Mouse (Mus musculus) hindbrain, embryonic 15.5 days (tissue): ENCODE measurements at regions not wholly inside any gene's neighbourhood (a gene's known extent, or its start where the extent isn't known, plus 50 kb on each side); places are given as distances from the start of the nearest gene placed in this dataset.

Experiments used
- ATAC-seq: fragments of 200-750 bp; cut with Nextera tagmentation; 2 replicates; pipeline ENCODE4 v1.8.0; 2017; ENCODE audit warnings: low read depth, moderate number of reproducible peaks, moderate TSS enrichment; ENCODE audit not compliant: low FRiP score
- H3K27ac ChIP-seq: fragments of 300-500 bp; sonication (generic); replicated peaks from 2 replicates; pipeline ENCODE4 v1.5.1; 2015; ENCODE audit warnings: mild to moderate bottlenecking, inconsistent platforms
- H3K27me3 ChIP-seq: fragments of 300-500 bp; sonication (generic); 2 replicates; pipeline ENCODE4 v1.6.1; 2015; ENCODE audit warnings: control low read depth, inconsistent platforms
- H3K36me3 ChIP-seq: fragments of 300-500 bp; sonication (generic); 2 replicates; pipeline ENCODE4 v1.6.1; 2015; ENCODE audit warnings: control low read depth, inconsistent platforms
- H3K4me1 ChIP-seq: fragments of 300-500 bp; sonication (generic); replicated peaks from 2 replicates; pipeline ENCODE4 v1.6.1; 2015; ENCODE audit warnings: control low read depth, inconsistent platforms
- H3K4me2 ChIP-seq: fragments of 300-500 bp; sonication (generic); 2 replicates; pipeline ENCODE4 v1.6.1; 2015; ENCODE audit warnings: moderate library complexity, mild to moderate bottlenecking, inconsistent platforms
- H3K4me3 ChIP-seq: fragments of 300-500 bp; sonication (generic); 2 replicates; pipeline ENCODE4 v1.5.1; 2015; ENCODE audit warnings: mild to moderate bottlenecking, inconsistent platforms
- H3K9ac ChIP-seq: fragments of 300-500 bp; sonication (generic); 2 replicates; pipeline ENCODE4 v1.6.1; 2015; ENCODE audit warnings: inconsistent platforms
- H3K9me3 ChIP-seq: fragments of 300-500 bp; sonication (generic); 2 replicates; pipeline ENCODE4 v1.6.1; 2016; ENCODE audit warnings: control low read depth, inconsistent platforms
- WGBS: fragments of 180-500 bp; shearing (Covaris S2); methylation state at CpG from one replicate; pipeline ENCODE4 v1.1.7; 2015; 5-methylcytosine and 5-hydroxymethylcytosine counted together

GRCm38 (mm10) chr3:70483066-70483743 lies 475.8 kb downstream of the Otol1 start:
- H3K9me3 ChIP-seq = no peaks in the 10 kb centered on the region
- no peaks in the 10 kb centered on the region for H3K27me3 ChIP-seq
- peak overlapping the region; percentile 33 for H3K4me2 ChIP-seq

GRCm38 (mm10) chr3:70496431-70496830 lies 489.0 kb downstream of the Otol1 start:
- H3K9ac ChIP-seq = no peak overlapping the region
- H3K4me3 ChIP-seq = no peak overlapping the region
- H3K36me3 ChIP-seq = no peaks in the 10 kb centered on the region
- no peak for ATAC-seq
- no peaks in the 10 kb centered on the region for H3K9me3 ChIP-seq
- H3K27me3 ChIP-seq = no peaks in the 10 kb centered on the region
- H3K4me1 ChIP-seq = peaks cover 6% of the 10 kb centered on the region; the same call in 1 of the 2 replicates
- no peak overlapping the region for H3K4me2 ChIP-seq
- no peak overlapping the region for H3K27ac ChIP-seq

More at GRCm38 (mm10) chr3:70483066-70483743, 475.8 kb downstream of the Otol1 start:
- Histone ChIP-seq H3K4me1 (peaks cover 12% of the 10 kb centered on the region), H3K27ac (peak overlapping the region; percentile 52), H3K9ac (no peak overlapping the region), H3K4me3 (no peak overlapping the region), H3K36me3 (no peaks in the 10 kb centered on the region)
- WGBS = 35% methylated on average over 5 of the region's 5 CpGs
- ATAC-seq = peak; percentile 49; the same call in 1 of the 2 replicates

- Histone ChIP-seq H3K27ac (no peak overlapping the region), H3K36me3 (no peaks in the 10 kb centered on the region), H3K4me2 (no peak overlapping the region), H3K27me3 (no peaks in the 10 kb centered on the region), H3K4me3 (no peak overlapping the region), H3K9me3 (no peaks in the 10 kb centered on the region), H3K4me1 (peaks cover 6% of the 10 kb centered on the region; the same call in 1 of the 2 replicates), H3K9ac (no peak overlapping the region)
- WGBS = 81% methylated on average over 5 of the region's 5 CpGs
- no peak for ATAC-seq
These were observed 492.9 kb downstream of the Otol1 start for GRCm38 (mm10) chr3:70500245-70500858.

- no peaks in the 10 kb centered on the region for H3K27me3 ChIP-seq
- H3K36me3 ChIP-seq = no peaks in the 10 kb centered on the region
- H3K4me2 ChIP-seq = no peak overlapping the region
- no peak overlapping the region for H3K4me3 ChIP-seq
- 47% methylated on average over 9 of the region's 9 CpGs for WGBS
- peaks cover 6% of the 10 kb centered on the region; the same call in 1 of the 2 replicates for H3K4me1 ChIP-seq
- no peak overlapping the region for H3K9ac ChIP-seq
- H3K9me3 ChIP-seq = no peaks in the 10 kb centered on the region
- no peak for ATAC-seq
- peak overlapping the region; percentile 50; the same call in 1 of the 2 replicates for H3K27ac ChIP-seq
These were observed 493.9 kb downstream of the Otol1 start for GRCm38 (mm10) chr3:70500991-70501961.

- Histone ChIP-seq H3K9me3 (no peaks in the 10 kb centered on the region), H3K27ac (no peak overlapping the region), H3K4me2 (no peak overlapping the region), H3K9ac (no peak overlapping the region), H3K4me1 (no peaks in the 10 kb centered on the region), H3K4me3 (no peak overlapping the region), H3K27me3 (no peaks in the 10 kb centered on the region), H3K36me3 (no peaks in the 10 kb centered on the region)
- no peak for ATAC-seq
- 94% methylated on average over 2 of the region's 2 CpGs for WGBS
These were observed 526.3 kb downstream of the Otol1 start for GRCm38 (mm10) chr3:70533593-70534321.

GRCm38 (mm10) chr3:70535084-70535483 lies 527.7 kb downstream of the Otol1 start:
- Histone ChIP-seq H3K4me2 (no peak overlapping the region), H3K9ac (no peak overlapping the region), H3K36me3 (no peaks in the 10 kb centered on the region), H3K4me3 (no peak overlapping the region), H3K9me3 (no peaks in the 10 kb centered on the region), H3K27ac (no peak overlapping the region), H3K27me3 (no peaks in the 10 kb centered on the region), H3K4me1 (no peaks in the 10 kb centered on the region)
- no peak for ATAC-seq
- 84% methylated on average over 2 of the region's 2 CpGs for WGBS

GRCm38 (mm10) chr3:70543911-70544310 lies 536.5 kb downstream of the Otol1 start:
- no peak overlapping the region for H3K4me2 ChIP-seq
- H3K4me1 ChIP-seq = no peaks in the 10 kb centered on the region
- H3K9me3 ChIP-seq = no peaks in the 10 kb centered on the region
- 74% methylated on average over 1 of the region's 1 CpGs for WGBS
- H3K9ac ChIP-seq = no peak overlapping the region
- ATAC-seq = no peak
- no peaks in the 10 kb centered on the region for H3K36me3 ChIP-seq
- no peak overlapping the region for H3K4me3 ChIP-seq
- no peak overlapping the region for H3K27ac ChIP-seq
- no peaks in the 10 kb centered on the region for H3K27me3 ChIP-seq

- H3K27me3 ChIP-seq = no peaks in the 10 kb centered on the region
- no peaks in the 10 kb centered on the region for H3K9me3 ChIP-seq
- no peak overlapping the region for H3K9ac ChIP-seq
- no peak overlapping the region for H3K27ac ChIP-seq
- H3K4me2 ChIP-seq = no peak overlapping the region
- WGBS = 84% methylated on average over 4 of the region's 4 CpGs
- no peaks in the 10 kb centered on the region for H3K36me3 ChIP-seq
- no peak for ATAC-seq
- H3K4me1 ChIP-seq = no peaks in the 10 kb centered on the region
- no peak overlapping the region for H3K4me3 ChIP-seq
These were observed 550.4 kb downstream of the Otol1 start for GRCm38 (mm10) chr3:70557821-70558220.

GRCm38 (mm10) chr3:70566140-70566857 lies 558.9 kb downstream of the Otol1 start:
- ATAC-seq = no peak
- WGBS = 94% methylated on average over 3 of the region's 3 CpGs
- H3K4me2 ChIP-seq = no peak overlapping the region

GRCm38 (mm10) chr3:70594785-70595184 lies 587.4 kb downstream of the Otol1 start:
- Histone ChIP-seq H3K27me3 (no peaks in the 10 kb centered on the region), H3K9me3 (no peaks in the 10 kb centered on the region), H3K4me1 (no peaks in the 10 kb centered on the region), H3K4me3 (no peak overlapping the region), H3K4me2 (no peak overlapping the region), H3K27ac (no peak overlapping the region), H3K9ac (no peak overlapping the region), H3K36me3 (no peaks in the 10 kb centered on the region)
- ATAC-seq = no peak
- WGBS = 50% methylated on average over 4 of the region's 4 CpGs

More at GRCm38 (mm10) chr3:70566140-70566857, 558.9 kb downstream of the Otol1 start:
- H3K27ac ChIP-seq = no peak overlapping the region
- no peaks in the 10 kb centered on the region for H3K27me3 ChIP-seq
- H3K36me3 ChIP-seq = no peaks in the 10 kb centered on the region
- no peak overlapping the region for H3K4me3 ChIP-seq
- H3K9ac ChIP-seq = no peak overlapping the region
- H3K4me1 ChIP-seq = no peaks in the 10 kb centered on the region
- no peaks in the 10 kb centered on the region for H3K9me3 ChIP-seq
